Mouse (Mus musculus): Measurements from ENCODE around the gene Bri3bp. TPM values are rescaled to one million over a fixed set of nuclear protein-coding genes. Genes with fewer than 3 reads are reported as not detected.
"Not testable (repeated sequence)": the region's sequence is repeated elsewhere in the genome, so short reads cannot be mapped to it uniquely, and the experiment has no call there.

Gene Bri3bp
- 49.2 and 54.7 TPM in 2 replicates for polyA plus RNA-seq (2016; fragmentation: Nextera tagmentation; extraction: Ambion mirVana)

GRCm38 (mm10) chr5:125441234-125442114, at the start of gene Bri3bp:
Gene Bri3bp (plus strand): TSS chr5:125441568.
- Histone ChIP-seq H3K4me3 (peak within 1 kb of the TSS; percentile 92), H3K27ac (replicated peaks) (peak within 1 kb of the TSS; percentile 96), H3K27me3 (ENCODE audit: low read depth, poor library complexity, severe bottlenecking) (no peaks in the 10 kb centered on the region), H3K36me3 (peaks cover 30% of the 10 kb centered on the region), H3K4me1 (peaks cover 22% of the 10 kb centered on the region), H3K9me3 (replicated peaks) (no peaks in the 10 kb centered on the region)
- under 1% methylated on average over 86 of the region's 97 CpGs for WGBS
- DNase-seq (ENCODE audit: low spot score) = peak; percentile 85

DNA sequence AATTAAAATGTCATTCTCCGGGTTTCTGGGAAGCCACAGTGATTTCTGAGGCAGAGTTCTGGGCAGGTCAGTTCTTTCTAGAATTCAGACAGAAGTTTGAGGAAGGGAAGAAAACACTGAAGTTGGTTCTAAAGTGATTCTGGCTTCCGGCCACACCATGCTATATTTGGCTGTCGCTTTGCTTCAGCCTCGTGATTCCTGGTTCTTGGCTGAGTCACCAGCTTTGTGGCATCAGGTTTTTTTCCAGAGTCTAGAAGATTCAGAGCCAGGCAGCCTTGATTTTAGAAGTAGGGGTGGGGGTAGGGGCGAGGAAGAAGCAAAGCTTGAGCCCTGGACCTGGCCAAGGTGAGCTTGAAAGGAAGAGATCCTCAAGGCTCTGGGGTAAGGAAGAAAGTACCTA, 49.8 kb upstream of the Bri3bp start:
- H3K27me3 ChIP-seq (ENCODE audit: low read depth, poor library complexity, severe bottlenecking) = no peaks in the 10 kb centered on the region
- peaks cover 50% of the 10 kb centered on the region for H3K4me1 ChIP-seq
- H3K9me3 ChIP-seq (replicated peaks) = no peaks in the 10 kb centered on the region
- WGBS = 86% methylated on average over 5 of the region's 5 CpGs
- no peak overlapping the region for H3K4me3 ChIP-seq
- peaks cover 12% of the 10 kb centered on the region for H3K36me3 ChIP-seq
- H3K27ac ChIP-seq (replicated peaks) = peak overlapping the region; percentile 100
- no peak for DNase-seq (ENCODE audit: low spot score)

DNA sequence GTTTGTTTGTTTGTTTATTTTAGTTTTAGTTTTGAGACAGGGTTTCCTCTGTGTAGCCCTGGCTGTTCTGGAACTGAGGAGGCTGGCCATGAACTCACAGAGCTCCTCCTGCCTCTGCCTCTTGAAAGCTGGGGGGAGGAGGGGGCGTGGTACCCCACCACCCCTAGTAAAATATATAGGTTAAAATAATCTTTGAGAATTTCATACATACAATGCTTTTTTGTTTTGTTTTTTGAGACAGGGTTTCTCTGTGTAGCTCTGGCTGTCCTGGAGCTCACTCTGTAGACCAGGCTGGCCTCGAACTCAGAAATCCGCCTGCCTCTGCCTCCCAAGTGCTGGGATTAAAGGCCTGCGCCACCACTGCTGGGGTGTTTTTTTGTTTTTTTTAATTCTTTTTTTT, 49.2 kb upstream of the Bri3bp start:
- not testable (repeated sequence) for DNase-seq (ENCODE audit: low spot score); H3K9me3 ChIP-seq (replicated peaks); H3K4me3 ChIP-seq; H3K27me3 ChIP-seq (ENCODE audit: low read depth, poor library complexity, severe bottlenecking)
- Histone ChIP-seq H3K36me3 (peaks cover 10% of the 10 kb centered on the region), H3K4me1 (peaks cover 50% of the 10 kb centered on the region), H3K27ac (replicated peaks) (peak overlapping the region; percentile 100)
- WGBS = 92% methylated on average over 4 of the region's 4 CpGs

DNA sequence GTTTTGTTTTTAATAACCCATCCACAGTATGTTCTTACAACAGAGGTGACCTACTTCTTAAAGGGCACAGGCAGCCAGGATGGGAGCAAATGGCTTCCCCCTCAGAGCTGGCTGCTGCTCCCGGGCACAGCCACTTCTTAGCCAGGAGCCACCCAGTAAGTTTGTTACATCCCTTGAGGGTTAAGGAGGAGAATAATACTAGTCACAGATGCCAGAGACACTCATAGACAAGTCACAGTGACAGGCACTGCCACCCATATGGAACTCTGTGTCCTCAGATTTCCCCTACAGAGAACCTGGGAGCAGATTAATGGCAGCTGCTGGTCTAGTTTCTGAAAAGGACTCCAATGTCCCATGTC, 48.8 kb upstream of the Bri3bp start:
- H3K4me3 ChIP-seq = peak overlapping the region; percentile 45
- 61% methylated on average over 1 of the region's 1 CpGs for WGBS

GRCm38 (mm10) chr5:125392977-125393621, 48.3 kb upstream of the Bri3bp start:
- Histone ChIP-seq H3K4me3 (peak overlapping the region; percentile 45), H3K9me3 (replicated peaks) (no peaks in the 10 kb centered on the region), H3K4me1 (peaks cover 49% of the 10 kb centered on the region), H3K27ac (replicated peaks) (peak overlapping the region; percentile 100), H3K36me3 (peaks cover 7% of the 10 kb centered on the region), H3K27me3 (ENCODE audit: low read depth, poor library complexity, severe bottlenecking) (0 out of 2 replicates have a peak, but pooled peaks cover 5% of the 10 kb centered on the region)
- DNase-seq (ENCODE audit: low spot score) = peak; percentile 96
- WGBS = 2% methylated on average over 20 of the region's 20 CpGs

More for the DNA sequence above, 48.8 kb upstream of the Bri3bp start:
- Histone ChIP-seq H3K4me1 (peaks cover 50% of the 10 kb centered on the region), H3K27ac (replicated peaks) (peak overlapping the region; percentile 100), H3K36me3 (peaks cover 9% of the 10 kb centered on the region), H3K27me3 (ENCODE audit: low read depth, poor library complexity, severe bottlenecking) (0 out of 2 replicates have a peak, but pooled peaks cover 5% of the 10 kb centered on the region), H3K9me3 (replicated peaks) (no peaks in the 10 kb centered on the region)
- no peak for DNase-seq (ENCODE audit: low spot score)

DNA sequence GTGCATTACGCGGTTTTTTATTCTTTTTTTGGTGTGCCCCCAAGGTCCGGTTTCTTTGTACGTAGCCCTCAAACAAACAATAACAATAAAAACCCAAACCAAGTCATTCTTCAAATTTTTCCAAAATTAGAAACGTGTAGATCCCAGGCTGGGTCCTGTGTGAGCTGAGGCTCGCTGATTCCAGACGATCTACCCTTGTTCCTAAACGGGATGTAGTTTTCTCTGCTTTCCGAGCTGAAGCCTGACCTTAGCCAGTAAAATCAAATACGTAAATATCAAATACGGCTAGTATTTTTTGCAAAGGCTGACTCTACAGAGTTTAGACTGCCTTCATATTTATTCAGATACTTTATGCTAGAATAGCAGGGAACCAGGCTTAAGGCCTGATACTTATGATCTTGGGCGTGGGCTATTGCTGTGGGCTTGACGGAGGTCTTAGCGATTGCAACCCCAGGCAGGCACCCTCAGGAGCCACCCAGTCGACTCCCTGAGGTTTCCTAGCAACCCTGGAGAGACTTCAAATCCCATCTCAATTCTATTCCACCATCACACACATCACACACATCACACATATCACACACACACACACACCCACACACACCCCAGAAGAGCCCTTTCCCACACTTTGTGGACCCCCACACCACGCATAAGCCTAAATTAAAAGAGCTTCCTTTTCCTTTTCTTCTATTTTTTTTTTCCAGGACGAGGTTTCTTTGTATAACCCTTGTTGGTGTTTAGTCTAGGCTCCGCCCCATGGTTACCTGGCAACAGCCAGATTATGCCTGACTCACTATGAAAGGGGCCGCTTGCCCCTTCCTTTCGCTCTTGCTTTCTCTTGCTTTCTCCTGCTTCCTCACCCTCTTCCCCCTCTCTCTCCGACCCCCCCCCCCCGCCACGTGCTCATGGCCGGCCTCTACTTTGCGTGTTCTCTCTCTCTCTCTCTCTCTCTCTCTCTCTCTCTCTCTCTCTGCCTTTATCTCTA, 47.5 kb upstream of the Bri3bp start:
- WGBS = 12% methylated on average over 23 of the region's 25 CpGs
- Histone ChIP-seq H3K27ac (replicated peaks) (peak overlapping the region; percentile 100), H3K4me3 (peak overlapping the region; percentile 45), H3K27me3 (ENCODE audit: low read depth, poor library complexity, severe bottlenecking) (0 out of 2 replicates have a peak, but pooled peaks cover 5% of the 10 kb centered on the region), H3K36me3 (no peaks in the 10 kb centered on the region), H3K4me1 (peaks cover 43% of the 10 kb centered on the region), H3K9me3 (replicated peaks) (no peaks in the 10 kb centered on the region)
- peak; percentile 94 for DNase-seq (ENCODE audit: low spot score)

DNA sequence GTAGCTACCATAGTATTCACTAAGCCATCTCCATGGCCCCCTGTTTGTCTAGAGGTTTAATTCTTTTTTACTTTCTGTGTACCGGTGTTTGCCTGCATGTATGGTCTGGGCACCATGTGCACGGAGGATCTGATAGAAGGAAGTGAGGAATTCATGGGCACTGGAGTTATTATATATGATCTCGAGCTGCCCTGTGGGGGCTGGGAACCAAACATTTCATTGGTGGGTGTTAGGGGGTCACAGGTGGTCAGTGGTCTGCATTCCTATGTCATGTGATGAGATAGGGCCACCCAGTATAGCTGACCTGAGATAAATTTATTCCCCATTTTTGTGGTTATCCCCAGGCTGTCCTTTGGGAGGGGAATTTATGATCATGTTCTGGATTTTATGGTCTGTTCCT, 46.4 kb upstream of the Bri3bp start:
- H3K9me3 ChIP-seq (replicated peaks) = no peaks in the 10 kb centered on the region
- DNase-seq (ENCODE audit: low spot score) = no peak
- peak overlapping the region; percentile 45; the same call in 1 of the 2 replicates for H3K4me3 ChIP-seq
- H3K27ac ChIP-seq (replicated peaks) = peak overlapping the region; percentile 100
- 0 out of 2 replicates have a peak, but pooled peaks cover 5% of the 10 kb centered on the region for H3K27me3 ChIP-seq (ENCODE audit: low read depth, poor library complexity, severe bottlenecking)
- H3K36me3 ChIP-seq = no peaks in the 10 kb centered on the region
- 52% methylated on average over 3 of the region's 3 CpGs for WGBS
- H3K4me1 ChIP-seq = peaks cover 41% of the 10 kb centered on the region

DNA sequence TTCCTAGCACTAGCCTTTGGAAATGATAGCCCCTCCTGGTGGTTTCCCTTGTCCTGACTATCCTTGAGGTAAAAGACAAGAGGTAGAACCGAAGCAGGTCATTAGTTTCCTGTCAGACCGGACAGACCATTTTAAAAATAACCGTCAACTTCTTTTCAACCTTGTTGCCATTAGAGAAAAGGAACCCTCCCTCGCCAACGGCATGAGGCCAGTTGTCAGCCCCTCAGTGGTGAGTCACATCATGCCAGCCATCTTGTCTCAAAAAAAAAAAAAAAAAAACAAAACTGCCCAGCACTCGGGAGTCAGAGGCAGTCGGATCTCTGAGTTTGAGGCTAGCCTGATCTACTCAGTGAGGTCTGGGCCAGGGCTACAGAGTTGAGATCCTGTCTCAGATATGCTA, 40.5 kb upstream of the Bri3bp start:
- DNase-seq (ENCODE audit: low spot score) = no peak
- no peaks in the 10 kb centered on the region for H3K36me3 ChIP-seq
- H3K27ac ChIP-seq (replicated peaks) = no peak overlapping the region
- peaks cover 26% of the 10 kb centered on the region for H3K4me1 ChIP-seq
- peaks cover 17% of the 10 kb centered on the region; the same call in 1 of the 2 replicates for H3K27me3 ChIP-seq (ENCODE audit: low read depth, poor library complexity, severe bottlenecking)
- 63% methylated on average over 7 of the region's 7 CpGs for WGBS
- H3K4me3 ChIP-seq = no peak overlapping the region
- H3K9me3 ChIP-seq (replicated peaks) = no peaks in the 10 kb centered on the region

- H3K27me3 ChIP-seq (ENCODE audit: low read depth, poor library complexity, severe bottlenecking) = peaks cover 12% of the 10 kb centered on the region; the same call in 1 of the 2 replicates
- WGBS = 51% methylated on average over 10 of the region's 10 CpGs
- H3K4me3 ChIP-seq = peak overlapping the region; percentile 28; the same call in 1 of the 2 replicates
- no peak for DNase-seq (ENCODE audit: low spot score)
- peaks cover 38% of the 10 kb centered on the region for H3K4me1 ChIP-seq
- no peaks in the 10 kb centered on the region for H3K9me3 ChIP-seq (replicated peaks)
- H3K27ac ChIP-seq (replicated peaks) = peak overlapping the region; percentile 28; the same call in 1 of the 2 replicates
- no peaks in the 10 kb centered on the region for H3K36me3 ChIP-seq
Measured at GRCm38 (mm10) chr5:125402476-125402875, 38.9 kb upstream of the Bri3bp start.

DNA sequence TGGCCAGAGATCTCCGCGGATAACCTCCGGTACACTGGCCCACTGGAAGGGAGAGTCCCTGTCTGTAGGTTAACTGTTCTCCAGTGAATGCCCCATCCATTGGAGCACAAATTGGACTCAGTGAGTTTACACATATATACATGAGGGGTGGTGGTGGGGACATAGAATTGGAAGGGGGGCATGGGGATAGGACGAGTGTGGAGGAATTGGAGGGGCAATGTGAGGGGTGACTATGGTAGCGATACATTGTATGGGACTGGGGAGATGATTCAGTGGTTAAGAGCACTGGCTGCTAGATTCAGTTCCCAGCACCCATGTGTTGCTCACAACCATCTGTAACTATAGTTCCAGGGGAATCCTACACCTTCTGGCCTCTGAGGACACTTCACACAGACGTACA, 38.4 kb upstream of the Bri3bp start:
- H3K27ac ChIP-seq (replicated peaks) = peak overlapping the region; percentile 28; the same call in 1 of the 2 replicates
- peaks cover 41% of the 10 kb centered on the region for H3K4me1 ChIP-seq
- H3K36me3 ChIP-seq = no peaks in the 10 kb centered on the region
- 53% methylated on average over 6 of the region's 6 CpGs for WGBS
- H3K27me3 ChIP-seq (ENCODE audit: low read depth, poor library complexity, severe bottlenecking) = peaks cover 12% of the 10 kb centered on the region; the same call in 1 of the 2 replicates
- peak overlapping the region; percentile 28; the same call in 1 of the 2 replicates for H3K4me3 ChIP-seq
- no peaks in the 10 kb centered on the region for H3K9me3 ChIP-seq (replicated peaks)
- DNase-seq (ENCODE audit: low spot score) = no peak

GRCm38 (mm10) chr5:125403481-125404465, 37.6 kb upstream of the Bri3bp start:
- Histone ChIP-seq H3K4me1 (peaks cover 49% of the 10 kb centered on the region), H3K4me3 (peak overlapping the region; percentile 61), H3K27me3 (ENCODE audit: low read depth, poor library complexity, severe bottlenecking) (peaks cover 12% of the 10 kb centered on the region; the same call in 1 of the 2 replicates), H3K36me3 (no peaks in the 10 kb centered on the region), H3K27ac (replicated peaks) (peak overlapping the region; percentile 66), H3K9me3 (replicated peaks) (no peaks in the 10 kb centered on the region)
- WGBS = 10% methylated on average over 31 of the region's 31 CpGs
- peak; percentile 77 for DNase-seq (ENCODE audit: low spot score)
